Mouse (Mus musculus): ENCODE data around the gene G3bp2.

G3bp2 gene

GRCm38 (mm10) chr5:92098351-92099109 is 15.0 kb upstream of the G3bp2 start:
- DNase-seq (ENCODE audit: low spot score in 2 of 2) = no peak

- no peak for DNase-seq (ENCODE audit: low spot score in 2 of 2)
Measured at GRCm38 (mm10) chr5:92097779-92098178, 14.3 kb upstream of the G3bp2 start.

- no peak for DNase-seq (ENCODE audit: low spot score in 2 of 2)
Measured at GRCm38 (mm10) chr5:92096786-92097185, 13.3 kb upstream of the G3bp2 start.

- no peak for DNase-seq (ENCODE audit: low spot score in 2 of 2)
Measured at GRCm38 (mm10) chr5:92094062-92094415, 10.5 kb upstream of the G3bp2 start.

- no peak for DNase-seq (ENCODE audit: low spot score in 2 of 2)
Measured at GRCm38 (mm10) chr5:92093263-92094061, 9.9 kb upstream of the G3bp2 start.

- DNase-seq (ENCODE audit: low spot score in 2 of 2) = no peak
Measured at GRCm38 (mm10) chr5:92087469-92087868, 4.0 kb upstream of the G3bp2 start.

- DNase-seq (ENCODE audit: low spot score in 2 of 2) = no peak
Measured at GRCm38 (mm10) chr5:92085821-92086550, 2.5 kb upstream of the G3bp2 start.

- no peak for DNase-seq (ENCODE audit: low spot score in 2 of 2)
Measured at GRCm38 (mm10) chr5:92085246-92085645, 1.7 kb upstream of the G3bp2 start.

GRCm38 (mm10) chr5:92082821-92083401 is 608 bp downstream of the G3bp2 start:
- peak; percentile 56 to 61 for DNase-seq (ENCODE audit: low spot score in 2 of 2)

GRCm38 (mm10) chr5:92081326-92081725 is 2.2 kb downstream of the G3bp2 start:
- DNase-seq (ENCODE audit: low spot score in 2 of 2) = no peak

- DNase-seq (ENCODE audit: low spot score in 2 of 2) = no peak
Measured at GRCm38 (mm10) chr5:92080400-92080799, 3.1 kb downstream of the G3bp2 start.

GRCm38 (mm10) chr5:92079304-92079703 is 4.2 kb downstream of the G3bp2 start:
- no peak for DNase-seq (ENCODE audit: low spot score in 2 of 2)

- DNase-seq (ENCODE audit: low spot score in 2 of 2) = no peak
Measured at GRCm38 (mm10) chr5:92078751-92079150, 4.8 kb downstream of the G3bp2 start.

GRCm38 (mm10) chr5:92076273-92076672 is 7.2 kb downstream of the G3bp2 start:
- no peak for DNase-seq (ENCODE audit: low spot score in 2 of 2)

GRCm38 (mm10) chr5:92074061-92074460 is 9.5 kb downstream of the G3bp2 start:
- no peak for DNase-seq (ENCODE audit: low spot score in 2 of 2)

- DNase-seq (ENCODE audit: low spot score in 2 of 2) = no peak
Measured at GRCm38 (mm10) chr5:92063192-92063591, 20.3 kb downstream of the G3bp2 start.

GRCm38 (mm10) chr5:92052866-92053265 is 30.7 kb downstream of the G3bp2 start:
- DNase-seq (ENCODE audit: low spot score in 2 of 2) = no peak

GRCm38 (mm10) chr5:92050419-92050818 is 33.1 kb downstream of the G3bp2 start:
- no peak for DNase-seq (ENCODE audit: low spot score in 2 of 2)

- no peak for DNase-seq (ENCODE audit: low spot score in 2 of 2)
Measured at GRCm38 (mm10) chr5:92043783-92044182, 39.7 kb downstream of the G3bp2 start, which contains the start of gene Cdkl2. Cdkl2 (minus strand) TSS chr5:92043883.

GRCm38 (mm10) chr5:92042377-92043348 is 40.9 kb downstream of the G3bp2 start:
- DNase-seq (ENCODE audit: low spot score in 2 of 2) = peak; percentile 96 to 98

- DNase-seq (ENCODE audit: low spot score in 2 of 2) = no peak
Measured at GRCm38 (mm10) chr5:92019960-92020359, 63.6 kb downstream of the G3bp2 start.

Data from frontal cortex, postnatal 36 days (tissue).